Mouse (Mus musculus) fat pad, adult 2 months (tissue): ENCODE data around the gene Gucy1b2.
A peak's percentile ranks its signal among the peaks of the same experiment; 100 is the strongest.

ENCODE experiments used
- DNase-seq: peaks from one replicate; pipeline ENCODE4 v3.0.0-alpha.2; 2011; ENCODE audit warnings: low read depth, low spot score; ENCODE audit errors: extremely low read depth

Gucy1b2 gene

DNA sequence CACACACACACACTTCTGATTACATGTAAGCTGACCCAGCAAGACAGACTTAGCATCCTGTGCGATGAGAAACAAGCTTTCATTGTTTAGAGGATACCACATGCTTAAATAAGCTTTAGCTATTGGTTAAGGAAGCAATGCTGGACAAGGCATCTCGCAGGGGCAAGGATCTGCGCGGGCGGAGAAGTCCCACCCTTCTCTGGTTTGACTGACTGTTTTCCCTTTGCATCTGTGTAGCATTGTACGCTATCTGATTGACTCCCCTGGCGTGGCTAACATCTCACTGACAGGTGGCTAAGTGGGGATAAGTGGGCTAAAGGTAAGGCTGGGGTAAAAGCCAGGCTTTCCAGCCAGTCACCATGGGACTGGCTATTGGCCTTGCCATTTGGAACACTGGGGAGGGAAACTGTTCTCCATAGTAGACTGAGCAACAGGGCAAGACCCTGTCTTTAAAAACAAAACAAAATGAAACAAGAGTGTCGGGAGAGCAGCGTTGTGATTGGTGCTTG is at the start of gene Gucy1b2:
Gucy1b2 (minus strand) TSS at position 51 of the 509 bp plus-strand sequence.
- no peak for DNase-seq

DNA sequence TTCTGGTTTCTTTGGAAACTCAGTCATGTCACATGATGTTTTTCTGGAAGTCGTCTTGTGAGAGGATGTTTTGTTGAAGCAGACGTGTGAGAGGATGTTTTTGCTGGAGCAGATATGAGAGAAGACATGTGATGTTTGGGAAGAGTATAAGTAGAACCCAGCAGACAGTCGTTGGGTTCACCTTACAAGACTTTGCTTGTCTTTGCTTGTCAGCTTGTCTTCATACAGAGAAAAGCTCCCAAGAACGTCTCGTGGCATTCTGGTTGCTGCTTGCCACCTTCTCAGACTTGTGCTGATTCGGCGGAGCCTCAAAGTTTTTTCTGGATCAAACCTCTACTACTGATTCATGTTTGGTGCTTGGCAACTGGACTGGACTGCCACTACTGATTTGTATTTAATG is 41.3 kb upstream of the Gucy1b2 start:
- DNase-seq: no peak

DNA sequence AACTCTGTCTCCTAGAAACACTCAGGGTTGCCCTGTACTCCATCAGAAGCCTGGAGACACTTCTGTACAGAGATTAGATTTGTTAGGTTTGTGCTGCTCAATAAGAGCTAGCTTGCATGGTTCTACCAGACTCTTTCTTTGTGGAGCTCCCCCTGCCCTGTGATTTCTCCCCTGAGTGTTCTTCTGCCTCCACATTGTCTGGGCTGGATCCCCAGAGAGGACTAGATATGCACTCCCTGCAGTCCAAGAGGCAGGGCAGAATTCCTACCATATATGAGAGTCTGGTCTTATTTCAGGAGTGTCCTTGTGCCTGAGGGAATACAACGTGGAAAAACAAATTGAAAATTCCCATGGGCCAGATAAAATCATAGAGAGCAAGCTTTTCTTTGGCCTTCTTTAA is 40.4 kb upstream of the Gucy1b2 start:
- DNase-seq: no peak

DNA sequence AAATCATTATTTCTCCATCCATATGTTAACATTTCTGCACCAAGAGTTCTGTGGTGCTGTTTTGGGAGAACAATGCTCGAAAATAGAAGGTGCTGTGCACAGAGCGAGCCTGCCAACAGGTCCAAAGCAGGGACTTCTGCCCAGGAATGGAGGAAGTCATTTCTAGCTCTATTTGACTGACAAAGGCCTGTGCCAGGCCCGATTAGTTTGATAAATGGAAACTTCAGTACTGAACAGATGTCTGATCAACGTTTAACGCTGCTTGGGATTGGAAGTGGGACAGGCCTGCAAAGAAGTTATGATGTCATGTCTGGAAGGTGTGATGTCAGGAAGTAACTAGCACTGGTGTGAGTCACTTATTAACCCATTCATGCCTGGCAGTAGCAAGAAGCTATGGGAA is 37.4 kb upstream of the Gucy1b2 start:
- DNase-seq: no peak

DNA sequence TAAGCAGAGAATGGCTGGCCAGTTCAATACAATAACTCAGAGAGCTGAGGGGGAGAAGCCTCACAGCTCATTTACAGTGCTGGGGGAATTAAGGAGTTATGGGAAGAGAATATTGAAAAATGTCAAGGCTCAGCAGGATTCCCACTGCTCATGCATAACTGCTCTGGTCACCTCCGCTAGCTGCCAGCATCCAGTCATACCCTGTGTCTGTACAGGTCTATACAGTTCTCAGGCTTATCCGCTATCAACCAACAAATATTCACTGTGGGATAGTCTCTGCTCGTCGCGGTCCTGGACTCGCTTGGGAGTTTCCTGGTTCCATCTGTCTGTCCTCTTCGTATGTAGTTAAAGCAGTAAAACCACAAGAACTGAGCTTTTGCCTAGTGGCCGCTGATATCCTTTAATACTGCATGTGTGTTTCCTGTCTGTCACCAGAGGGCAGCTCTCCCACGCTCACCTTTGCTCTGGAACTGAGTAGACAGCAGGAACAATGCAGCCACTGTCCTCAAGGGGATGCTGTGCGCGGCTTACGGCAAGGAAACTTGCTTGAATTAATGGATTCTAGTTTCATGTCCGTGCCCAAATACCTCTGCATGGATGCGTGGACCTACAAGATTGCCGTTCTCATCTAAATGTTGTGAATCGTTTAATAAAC is 36.2 kb upstream of the Gucy1b2 start:
- peak; percentile 40 for DNase-seq

DNA sequence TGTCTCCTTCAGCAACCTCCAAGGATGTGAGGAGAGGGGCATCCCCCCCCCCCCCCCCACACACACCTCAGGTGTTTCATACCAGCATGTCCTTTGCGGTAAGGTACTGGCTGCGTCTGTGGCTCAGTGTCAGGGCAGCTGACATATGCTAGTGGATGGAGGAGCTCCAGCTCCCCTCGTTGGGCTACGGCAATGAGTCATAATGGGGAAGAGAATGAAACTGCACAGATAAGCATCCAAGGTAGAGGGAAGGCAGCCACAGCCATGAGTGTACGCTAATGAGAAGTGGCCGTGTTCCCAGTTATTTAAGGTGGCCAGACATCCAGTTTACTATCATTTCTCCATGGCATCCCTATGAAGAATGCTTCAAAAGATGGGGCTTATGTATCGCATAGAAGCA is 32.2 kb upstream of the Gucy1b2 start:
- no peak for DNase-seq

DNA sequence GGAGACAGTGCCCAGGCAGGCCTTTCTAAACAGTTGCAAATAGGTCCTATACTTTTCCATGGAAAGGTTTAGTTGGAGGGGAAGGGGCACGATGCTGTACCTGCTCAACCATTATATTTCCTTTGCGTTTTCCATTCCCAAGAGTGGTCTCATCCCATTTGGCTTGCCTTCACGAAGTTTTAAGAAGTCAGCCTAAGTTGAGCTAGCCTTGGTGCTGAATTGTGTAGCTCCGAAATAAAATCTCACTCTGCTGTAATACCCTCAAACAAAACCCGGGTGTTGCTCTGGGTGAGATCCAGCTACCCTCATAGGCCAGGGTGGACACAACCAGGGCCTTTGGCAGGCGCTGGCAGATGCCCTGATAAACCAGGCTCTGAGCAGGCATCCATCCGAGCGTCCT is 25.3 kb upstream of the Gucy1b2 start:
- no peak for DNase-seq

DNA sequence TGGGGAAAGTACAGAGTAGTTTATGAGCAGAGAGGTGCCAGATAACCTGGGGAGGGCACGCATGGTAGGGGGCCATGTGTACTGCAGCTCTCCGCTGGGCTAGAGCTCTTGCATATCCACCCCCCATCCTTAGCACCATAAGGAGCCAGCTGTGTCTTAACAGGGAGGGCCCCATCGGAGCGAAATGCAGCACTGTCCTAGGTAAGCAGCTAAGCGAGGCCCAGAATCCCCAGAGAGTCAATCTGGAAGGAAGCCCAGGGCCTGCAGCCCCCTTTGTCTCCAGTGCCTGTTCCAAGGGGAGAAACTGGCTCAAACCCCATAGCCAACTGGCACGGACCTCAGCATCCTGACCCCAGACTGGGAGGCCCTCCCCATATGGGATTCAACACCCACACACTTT is 23.3 kb upstream of the Gucy1b2 start:
- DNase-seq: no peak

- DNase-seq: no peak
These were observed 18.4 kb upstream of the Gucy1b2 start for GRCm38 (mm10) chr14:62474481-62474880.

- DNase-seq: no peak
These were observed 16.0 kb upstream of the Gucy1b2 start for GRCm38 (mm10) chr14:62472061-62472460.

DNA sequence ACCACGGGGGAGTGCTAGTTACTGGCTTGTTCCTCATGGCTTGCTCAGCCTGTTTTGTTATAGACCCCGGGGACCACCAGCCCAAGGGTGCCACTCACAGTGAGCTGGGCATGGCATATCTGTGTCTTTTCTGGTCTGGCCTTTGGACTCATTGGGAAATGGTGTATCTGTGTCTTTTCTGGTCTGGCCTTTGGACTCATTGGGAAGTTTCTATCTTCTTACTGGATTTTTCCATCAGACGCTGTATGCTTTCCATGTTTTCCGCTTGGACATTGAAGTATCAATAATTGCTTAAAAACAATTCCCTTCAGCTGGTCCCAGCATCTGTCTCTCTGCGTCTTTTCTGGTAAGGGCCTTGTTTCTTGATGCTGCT is 12.7 kb upstream of the Gucy1b2 start:
- DNase-seq: no peak

- no peak for DNase-seq
These were observed 12.1 kb upstream of the Gucy1b2 start for GRCm38 (mm10) chr14:62468119-62468752.

DNA sequence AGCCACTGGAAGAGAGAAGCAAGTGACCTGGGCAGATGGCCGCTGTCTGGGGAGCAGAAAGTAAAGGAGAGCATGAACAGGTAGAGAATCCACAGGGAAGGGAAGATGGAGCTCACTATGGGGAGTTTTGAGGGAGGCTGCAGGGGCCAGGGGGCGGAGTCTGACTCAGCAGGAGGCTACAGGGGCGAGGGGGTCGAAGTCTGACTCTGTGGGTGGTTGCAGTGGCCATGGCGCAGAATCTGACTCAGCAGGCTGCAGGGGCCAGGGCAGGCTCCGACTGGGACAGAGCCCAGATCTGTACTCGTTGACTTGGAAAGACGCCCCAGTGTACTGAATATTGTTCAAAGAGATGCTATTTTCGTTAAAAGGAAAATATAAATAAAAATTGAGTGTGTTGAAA is 8.9 kb upstream of the Gucy1b2 start:
- DNase-seq: no peak

DNA sequence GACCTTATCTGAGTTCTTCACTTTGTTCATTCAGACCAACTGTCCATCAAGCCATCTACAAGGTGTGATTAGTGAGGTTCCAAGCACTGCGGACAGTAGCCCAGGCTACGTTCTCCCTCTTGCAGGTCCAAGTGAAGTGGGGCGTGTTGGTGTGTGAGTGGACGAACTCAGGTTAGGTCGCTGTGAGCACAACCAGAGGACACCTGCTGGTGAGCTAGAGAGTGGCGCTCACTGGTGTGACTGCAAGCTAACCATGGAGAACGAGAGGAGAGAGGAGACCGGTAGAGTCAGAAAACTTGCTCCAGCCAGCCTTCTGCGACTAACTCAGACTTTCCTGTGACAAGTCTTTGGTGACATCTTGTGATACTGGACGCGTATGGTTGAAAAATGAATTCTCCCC is 3.5 kb upstream of the Gucy1b2 start:
- no peak for DNase-seq

DNA sequence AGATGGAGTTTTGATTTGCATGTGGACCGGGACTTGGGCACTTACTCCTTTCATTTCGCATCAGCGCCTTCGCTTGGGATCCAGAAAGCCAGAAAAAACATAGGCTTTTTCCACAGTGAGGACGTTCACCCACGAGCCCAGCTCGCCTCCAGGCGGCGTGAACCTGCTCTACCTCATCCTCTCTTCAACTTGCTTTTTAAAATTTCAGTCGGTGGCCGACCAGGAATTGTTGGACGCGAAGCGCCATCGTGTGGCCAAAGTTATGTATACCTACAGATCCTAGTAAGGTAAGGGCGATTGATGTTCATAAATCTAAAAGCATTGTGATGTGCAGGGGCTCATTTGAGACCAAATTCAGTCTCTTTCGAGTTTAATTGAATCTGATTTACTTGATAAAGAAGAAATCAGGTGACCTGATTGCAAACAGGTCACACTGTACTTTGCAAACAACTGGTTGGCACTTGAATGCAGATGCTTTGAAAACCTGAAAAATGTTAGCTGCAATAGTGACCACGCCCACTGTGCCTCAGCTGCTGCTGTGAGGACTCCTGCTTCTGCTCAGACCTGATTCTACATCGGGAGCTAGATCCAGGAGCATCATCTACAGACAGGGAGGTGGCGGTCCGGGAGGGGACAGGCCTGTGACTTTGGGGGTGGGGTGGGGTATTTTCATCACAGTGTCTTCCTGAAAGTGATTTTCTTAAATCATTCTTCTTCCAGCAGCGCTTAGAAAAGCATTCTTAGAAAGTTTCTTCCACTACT is 1.5 kb upstream of the Gucy1b2 start:
- no peak for DNase-seq

- DNase-seq: no peak
These were observed 564 bp downstream of the Gucy1b2 start for GRCm38 (mm10) chr14:62455570-62455879.

DNA sequence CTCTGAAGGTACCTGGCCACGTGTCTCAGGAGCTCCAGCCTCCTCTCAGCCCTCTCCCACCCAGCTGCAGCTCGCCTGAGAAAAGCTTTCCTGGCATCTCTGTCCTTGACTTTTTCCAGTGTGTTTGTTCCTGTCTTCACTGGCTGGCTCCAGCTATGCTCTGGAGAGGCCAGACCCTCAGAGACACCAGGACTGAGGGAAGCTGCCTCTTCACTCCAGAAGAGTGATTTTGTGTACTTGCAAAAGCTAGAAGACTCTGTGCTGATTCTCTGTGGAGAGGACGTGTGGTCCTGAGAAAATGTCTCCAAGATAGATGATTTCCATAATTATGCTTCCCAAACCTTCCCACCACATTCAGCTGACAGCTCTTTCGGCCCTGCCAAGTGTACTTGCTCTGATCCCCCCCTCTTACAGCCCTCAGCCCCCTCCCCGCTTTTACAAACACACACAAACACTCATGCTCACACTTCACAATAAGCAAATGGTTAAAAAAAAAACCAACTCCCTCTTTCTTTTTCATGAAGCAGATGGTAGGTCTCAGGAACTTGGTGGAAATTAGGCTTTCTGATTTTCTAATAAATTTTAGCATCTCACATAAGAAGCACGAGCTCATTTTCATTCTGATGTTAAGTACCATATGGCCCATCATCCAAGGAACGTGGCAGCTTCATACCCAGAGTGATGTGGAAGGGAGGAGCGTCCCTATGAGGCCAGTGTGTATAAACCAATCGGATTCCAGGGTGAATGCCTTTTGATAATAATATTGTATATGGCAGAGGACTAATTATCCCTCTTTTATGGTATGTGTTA is 1.1 kb downstream of the Gucy1b2 start:
- DNase-seq: no peak

DNA sequence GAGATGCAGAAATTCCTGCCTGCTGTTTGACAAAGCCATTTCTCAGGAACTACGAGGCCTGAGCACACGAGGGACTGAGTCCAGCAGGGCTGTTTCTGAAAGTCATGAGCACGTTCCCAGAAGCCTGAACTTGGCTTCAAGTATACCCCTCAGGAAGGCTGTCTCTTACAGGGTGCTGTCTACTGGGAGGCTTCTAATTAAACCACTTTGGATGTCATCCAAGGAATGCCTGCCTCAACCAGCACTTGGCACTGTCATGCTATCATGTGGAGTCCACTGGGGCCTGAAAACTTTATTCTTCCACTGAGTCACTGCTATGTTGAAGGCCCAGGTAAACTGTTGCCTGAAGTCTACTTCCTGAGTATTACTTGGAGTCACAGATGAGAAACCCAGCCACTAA is 2.0 kb downstream of the Gucy1b2 start:
- peak; percentile 36 for DNase-seq

- peak; percentile 30 for DNase-seq
These were observed 2.8 kb downstream of the Gucy1b2 start for GRCm38 (mm10) chr14:62453276-62453675.

DNA sequence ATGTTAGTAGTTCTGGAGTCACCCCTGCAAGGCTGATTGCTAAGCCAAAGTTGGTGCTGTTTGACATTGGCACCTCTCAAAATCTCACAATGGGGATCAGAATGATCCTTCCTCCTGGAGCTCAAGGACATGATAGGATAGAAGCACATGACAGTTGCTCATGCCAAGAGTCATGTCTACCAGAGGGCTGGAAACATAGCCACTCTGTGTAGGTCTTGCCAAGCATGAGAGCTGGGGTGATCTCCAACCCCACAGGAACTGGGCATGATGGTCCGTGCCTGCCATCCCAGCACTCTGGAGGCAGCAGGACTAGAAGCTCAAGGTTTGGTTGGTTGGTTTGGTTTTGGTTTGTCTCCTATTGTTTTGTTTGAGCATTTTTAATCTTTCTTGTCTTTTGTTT is 5.4 kb downstream of the Gucy1b2 start:
- no peak for DNase-seq

DNA sequence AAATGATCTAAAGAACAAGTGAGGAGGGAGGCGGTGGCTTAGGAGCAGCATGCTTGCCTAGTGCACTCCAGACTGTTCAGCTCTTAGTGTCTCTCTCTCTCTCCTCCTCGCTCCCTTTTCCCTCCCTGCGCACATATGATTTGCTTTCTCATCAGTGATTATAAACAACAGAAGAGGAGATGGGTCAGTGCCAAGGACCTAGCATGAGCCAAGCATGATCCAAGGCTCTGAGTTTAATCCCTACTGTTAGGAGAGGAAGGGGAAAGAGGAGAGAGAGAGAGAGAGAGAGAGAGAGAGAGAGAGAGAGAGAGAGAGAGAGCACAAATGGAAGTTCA is 8.9 kb downstream of the Gucy1b2 start:
- no peak for DNase-seq
